Mouse (Mus musculus): ENCODE data around the gene Eif4e. TPM values are rescaled to one million over a fixed set of nuclear protein-coding genes. Genes with fewer than 3 reads are reported as not detected.
A peak's percentile ranks its signal among the peaks of the same experiment; 100 is the strongest.

Gene Eif4e
- polyA plus RNA-seq, 1 experiment: 409 TPM

- Histone ChIP-seq H3K4me1 (ENCODE audit: control insufficient read depth, insufficient read depth, low read length) (no peaks in the 10 kb centered on the region), H3K27ac (ENCODE audit: insufficient read depth, low read length) (no peak within 1 kb of the TSS), H3K9ac (ENCODE audit: low read depth, poor library complexity, severe bottlenecking) (peak within 1 kb of the TSS; percentile 85), H3K27me3 (ENCODE audit: control insufficient read depth, insufficient read depth, low read length, poor library complexity, severe bottlenecking) (no peaks in the 10 kb centered on the region), H3K4me3 (ENCODE audit: low read depth, low read length) (peak within 1 kb of the TSS; percentile 93), H3K36me3 (ENCODE audit: control insufficient read depth, insufficient read depth, low read length, poor library complexity, severe bottlenecking) (no peaks in the 10 kb centered on the region), H3K9me3 (replicated peaks; ENCODE audit: control insufficient read depth, insufficient read depth, low read length, poor library complexity, severe bottlenecking) (no peaks in the 10 kb centered on the region)
- TF ChIP-seq CTCF (IDR thresholded peaks at IDR 0.05; ENCODE audit: low read depth, low read length): no peak
- no peak for TF ChIP-seq EP300 (IDR thresholded peaks at IDR 0.05; ENCODE audit: insufficient read depth, low read depth, low read length)
- TF ChIP-seq POLR2A (IDR thresholded peaks at IDR 0.05; ENCODE audit: insufficient read depth, low read length): peak; percentile 30
Observed at GRCm38 (mm10) chr3:138489327-138490033, 36.5 kb upstream of the Eif4e start, which contains the start of gene Metap1. Gene Metap1, minus strand, starts transcription at chr3:138489515.

- Histone ChIP-seq H3K9ac (ENCODE audit: low read depth, poor library complexity, severe bottlenecking) (peak overlapping the region; percentile 82), H3K4me3 (ENCODE audit: low read depth, low read length) (peak overlapping the region; percentile 60), H3K27ac (ENCODE audit: insufficient read depth, low read length) (no peak overlapping the region), H3K4me1 (ENCODE audit: control insufficient read depth, insufficient read depth, low read length) (no peaks in the 10 kb centered on the region), H3K9me3 (replicated peaks; ENCODE audit: control insufficient read depth, insufficient read depth, low read length, poor library complexity, severe bottlenecking) (no peaks in the 10 kb centered on the region), H3K27me3 (ENCODE audit: control insufficient read depth, insufficient read depth, low read length, poor library complexity, severe bottlenecking) (no peaks in the 10 kb centered on the region), H3K36me3 (ENCODE audit: control insufficient read depth, insufficient read depth, low read length, poor library complexity, severe bottlenecking) (no peaks in the 10 kb centered on the region)
- TF ChIP-seq EP300 (IDR thresholded peaks at IDR 0.05; ENCODE audit: insufficient read depth, low read depth, low read length) (no peak), CTCF (IDR thresholded peaks at IDR 0.05; ENCODE audit: low read depth, low read length) (no peak), POLR2A (IDR thresholded peaks at IDR 0.05; ENCODE audit: insufficient read depth, low read length) (no peak)
Observed at GRCm38 (mm10) chr3:138490034-138490337, 36.0 kb upstream of the Eif4e start.

GRCm38 (mm10) chr3:138493668-138494067, 32.3 kb upstream of the Eif4e start:
- no peak overlapping the region for H3K4me3 ChIP-seq (ENCODE audit: low read depth, low read length)
- no peaks in the 10 kb centered on the region for H3K27me3 ChIP-seq (ENCODE audit: control insufficient read depth, insufficient read depth, low read length, poor library complexity, severe bottlenecking)
- no peak overlapping the region for H3K27ac ChIP-seq (ENCODE audit: insufficient read depth, low read length)
- no peaks in the 10 kb centered on the region for H3K36me3 ChIP-seq (ENCODE audit: control insufficient read depth, insufficient read depth, low read length, poor library complexity, severe bottlenecking)
- H3K9me3 ChIP-seq (replicated peaks; ENCODE audit: control insufficient read depth, insufficient read depth, low read length, poor library complexity, severe bottlenecking): no peaks in the 10 kb centered on the region
- no peak overlapping the region for H3K9ac ChIP-seq (ENCODE audit: low read depth, poor library complexity, severe bottlenecking)
- no peaks in the 10 kb centered on the region for H3K4me1 ChIP-seq (ENCODE audit: control insufficient read depth, insufficient read depth, low read length)
- no peak for TF ChIP-seq CTCF (IDR thresholded peaks at IDR 0.05; ENCODE audit: low read depth, low read length)
- TF ChIP-seq POLR2A (IDR thresholded peaks at IDR 0.05; ENCODE audit: insufficient read depth, low read length): no peak
- TF ChIP-seq EP300 (IDR thresholded peaks at IDR 0.05; ENCODE audit: insufficient read depth, low read depth, low read length): no peak

DNA sequence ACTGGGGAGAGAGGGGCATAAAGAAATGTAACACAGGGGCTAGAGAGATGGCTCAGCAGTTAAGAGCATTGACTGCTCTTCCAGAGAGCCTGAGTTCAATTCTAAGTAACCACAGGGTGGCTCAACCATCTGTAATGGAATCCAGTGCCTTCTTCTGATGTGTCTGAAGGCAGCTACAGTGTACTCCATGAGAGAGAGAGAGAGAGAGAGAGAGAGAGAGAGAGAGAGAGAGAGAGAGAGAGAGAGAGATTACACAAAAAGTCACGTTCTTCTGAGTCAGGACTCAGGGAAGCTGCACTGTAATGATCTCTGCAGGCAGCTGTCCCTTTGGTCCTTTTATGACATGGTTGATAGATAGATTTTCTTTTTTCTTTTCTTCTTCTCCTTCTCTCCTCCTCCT, 31.4 kb upstream of the Eif4e start:
- Histone ChIP-seq H3K27ac (ENCODE audit: insufficient read depth, low read length) (no peak overlapping the region), H3K9me3 (replicated peaks; ENCODE audit: control insufficient read depth, insufficient read depth, low read length, poor library complexity, severe bottlenecking) (no peaks in the 10 kb centered on the region), H3K4me3 (ENCODE audit: low read depth, low read length) (no peak overlapping the region), H3K4me1 (ENCODE audit: control insufficient read depth, insufficient read depth, low read length) (no peaks in the 10 kb centered on the region), H3K9ac (ENCODE audit: low read depth, poor library complexity, severe bottlenecking) (no peak overlapping the region), H3K27me3 (ENCODE audit: control insufficient read depth, insufficient read depth, low read length, poor library complexity, severe bottlenecking) (no peaks in the 10 kb centered on the region), H3K36me3 (ENCODE audit: control insufficient read depth, insufficient read depth, low read length, poor library complexity, severe bottlenecking) (no peaks in the 10 kb centered on the region)
- TF ChIP-seq EP300 (IDR thresholded peaks at IDR 0.05; ENCODE audit: insufficient read depth, low read depth, low read length) (no peak), POLR2A (IDR thresholded peaks at IDR 0.05; ENCODE audit: insufficient read depth, low read length) (no peak), CTCF (IDR thresholded peaks at IDR 0.05; ENCODE audit: low read depth, low read length) (no peak)

DNA sequence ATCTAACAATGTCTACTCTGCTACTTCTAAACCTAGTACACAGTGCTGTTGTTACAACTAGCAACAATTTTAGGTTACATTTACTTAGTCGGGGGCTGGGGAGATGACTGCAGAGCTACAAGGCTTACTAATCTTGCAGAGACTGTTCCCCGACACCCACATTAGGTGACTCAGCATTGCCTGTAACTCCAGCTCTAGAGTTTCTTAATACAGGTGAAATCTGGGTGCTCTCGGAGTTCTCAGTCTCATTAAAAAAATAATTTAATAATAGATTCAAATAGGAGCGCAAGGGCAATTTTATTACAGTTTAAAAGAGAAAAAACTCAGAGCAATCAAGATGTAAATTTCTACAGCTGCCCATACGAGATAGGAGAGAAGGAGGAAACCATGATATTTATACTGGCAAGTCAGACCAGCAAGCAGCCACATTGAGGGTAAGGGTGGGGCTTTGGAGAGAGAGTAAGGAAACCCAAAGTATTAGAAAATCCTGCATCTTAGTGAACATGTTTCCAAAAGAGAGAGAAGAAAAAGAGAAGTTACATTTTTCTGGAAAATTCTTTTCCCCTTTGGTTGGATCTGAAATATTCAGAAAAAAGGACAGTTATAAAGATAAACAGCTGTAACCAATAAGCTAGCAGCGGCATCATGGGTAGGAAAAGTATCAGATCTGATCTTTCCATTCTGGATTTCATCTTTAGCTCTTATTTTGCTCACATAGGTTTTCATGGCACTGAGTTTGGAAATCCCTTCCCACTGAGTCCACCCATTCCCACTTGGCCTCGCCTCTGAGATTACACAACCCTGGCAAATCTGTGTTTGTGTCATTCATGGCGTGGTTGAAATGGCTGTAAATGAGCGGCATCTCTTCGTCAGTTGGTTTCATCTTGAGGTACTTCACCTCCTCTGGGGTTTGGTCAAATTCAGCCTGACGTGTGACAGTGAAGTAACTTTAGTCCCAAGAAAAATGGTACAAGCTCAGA, 30.5 kb upstream of the Eif4e start:
- Histone ChIP-seq H3K4me3 (ENCODE audit: low read depth, low read length) (no peak overlapping the region), H3K36me3 (ENCODE audit: control insufficient read depth, insufficient read depth, low read length, poor library complexity, severe bottlenecking) (no peaks in the 10 kb centered on the region), H3K9ac (ENCODE audit: low read depth, poor library complexity, severe bottlenecking) (no peak overlapping the region), H3K27ac (ENCODE audit: insufficient read depth, low read length) (no peak overlapping the region), H3K9me3 (replicated peaks; ENCODE audit: control insufficient read depth, insufficient read depth, low read length, poor library complexity, severe bottlenecking) (no peaks in the 10 kb centered on the region), H3K4me1 (ENCODE audit: control insufficient read depth, insufficient read depth, low read length) (no peaks in the 10 kb centered on the region), H3K27me3 (ENCODE audit: control insufficient read depth, insufficient read depth, low read length, poor library complexity, severe bottlenecking) (no peaks in the 10 kb centered on the region)
- no peak for TF ChIP-seq EP300 (IDR thresholded peaks at IDR 0.05; ENCODE audit: insufficient read depth, low read depth, low read length)
- no peak for TF ChIP-seq POLR2A (IDR thresholded peaks at IDR 0.05; ENCODE audit: insufficient read depth, low read length)

DNA sequence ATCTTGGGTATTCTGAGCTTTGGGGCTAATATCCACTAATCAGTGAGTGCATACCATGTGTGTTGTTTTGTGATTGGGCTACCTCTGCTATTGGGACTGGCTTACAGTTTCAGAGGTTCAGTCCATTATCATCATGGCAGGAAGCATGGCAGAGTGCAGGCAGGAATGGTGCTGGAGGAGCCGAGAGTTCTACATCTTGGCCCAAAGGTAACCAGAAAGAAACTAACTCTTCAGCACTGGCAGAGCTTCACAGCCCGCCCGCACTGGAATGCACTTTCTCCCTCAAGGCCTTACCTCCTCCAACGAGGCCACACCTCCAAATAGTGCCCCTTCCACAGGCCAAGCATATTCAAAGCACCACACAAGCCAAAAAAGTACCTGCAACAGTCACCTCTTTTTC, 27.2 kb upstream of the Eif4e start:
- H3K36me3 ChIP-seq (ENCODE audit: control insufficient read depth, insufficient read depth, low read length, poor library complexity, severe bottlenecking): no peaks in the 10 kb centered on the region
- no peak for TF ChIP-seq EP300 (IDR thresholded peaks at IDR 0.05; ENCODE audit: insufficient read depth, low read depth, low read length)
- H3K4me3 ChIP-seq (ENCODE audit: low read depth, low read length): no peak overlapping the region
- no peaks in the 10 kb centered on the region for H3K9me3 ChIP-seq (replicated peaks; ENCODE audit: control insufficient read depth, insufficient read depth, low read length, poor library complexity, severe bottlenecking)
- no peaks in the 10 kb centered on the region for H3K27me3 ChIP-seq (ENCODE audit: control insufficient read depth, insufficient read depth, low read length, poor library complexity, severe bottlenecking)
- H3K9ac ChIP-seq (ENCODE audit: low read depth, poor library complexity, severe bottlenecking): no peak overlapping the region
- H3K4me1 ChIP-seq (ENCODE audit: control insufficient read depth, insufficient read depth, low read length): no peaks in the 10 kb centered on the region
- no peak overlapping the region for H3K27ac ChIP-seq (ENCODE audit: insufficient read depth, low read length)

Measured in ES-Bruce4 (cell line).